Mouse (Mus musculus) MEL (cell line): ENCODE data around the gene Soga3. TPM values are rescaled to one million over a fixed set of nuclear protein-coding genes. Genes with fewer than 3 reads are reported as not detected.

Experiments used
- DNase-seq: peaks from one replicate; pipeline ENCODE4 v3.0.0; 2011; ENCODE audit warnings: low read depth, low spot score
- H3K27ac ChIP-seq: 2 replicates; pipeline ENCODE4 v1.5.1; 2012; ENCODE audit warnings: low read depth, mild to moderate bottlenecking, control low read depth, low read length, moderate library complexity; ENCODE audit not compliant: control insufficient read depth
- H3K27me3 ChIP-seq, 2 experiments: fragments of 150-350 bp in 1 of 2; sonication (generic) in 1 of 2; 2 replicates each; pipeline ENCODE4 v1.6.1; 2012; ENCODE audit warnings: low read length in 2 of 2, mild to moderate bottlenecking in 2 of 2, improper control_type of control experiment in 1 of 2, moderate library complexity in 1 of 2; ENCODE audit not compliant: insufficient read depth in 2 of 2, control insufficient read depth in 1 of 2
- H3K36me3 ChIP-seq, 2 experiments: 2 replicates each; pipeline ENCODE4 v1.6.1; 2012 to 2014; ENCODE audit warnings: low read length in 2 of 2, improper control_type of control experiment in 1 of 2, inconsistent platforms in 1 of 2, mild to moderate bottlenecking in 1 of 2; ENCODE audit not compliant: insufficient read depth in 2 of 2, control insufficient read depth in 1 of 2
- H3K4me1 ChIP-seq, 2 experiments: fragments of 150-350 bp in 1 of 2; sonication (generic) in 1 of 2; 2 replicates each; pipeline ENCODE4 v1.6.1; 2012; ENCODE audit warnings: low read length in 2 of 2, improper control_type of control experiment in 1 of 2, mild to moderate bottlenecking in 1 of 2; ENCODE audit not compliant: insufficient read depth in 2 of 2, control insufficient read depth in 1 of 2
- H3K4me3 ChIP-seq, 2 experiments: fragments of 150-350 bp in 1 of 2; sonication (generic) in 1 of 2; 2 replicates each; pipeline ENCODE4 v1.5.1; 2012; ENCODE audit warnings: low read depth in 2 of 2, low read length in 2 of 2, mild to moderate bottlenecking in 2 of 2, moderate library complexity in 2 of 2, control low read depth in 1 of 2, improper control_type of control experiment in 1 of 2; ENCODE audit not compliant: control insufficient read depth in 1 of 2, insufficient read depth in 1 of 2
- H3K79me2 ChIP-seq: 2 replicates; pipeline ENCODE4 v1.6.1; 2012; ENCODE audit warnings: mild to moderate bottlenecking, low read length, moderate library complexity; ENCODE audit not compliant: control insufficient read depth, poor library complexity, insufficient read depth
- H3K9ac ChIP-seq: 2 replicates; pipeline ENCODE4 v1.6.1; 2012; ENCODE audit warnings: low read depth, mild to moderate bottlenecking, control low read depth, low read length, moderate library complexity; ENCODE audit not compliant: control insufficient read depth, poor library complexity, severe bottlenecking
- H3K9me3 ChIP-seq: fragments of 150-350 bp; sonication (generic); replicated peaks from 2 replicates; pipeline ENCODE4 v1.6.1; 2012; ENCODE audit warnings: mild to moderate bottlenecking, low read length, improper control_type of control experiment, moderate library complexity; ENCODE audit not compliant: insufficient read depth
- CTCF ChIP-seq, 3 experiments: IDR thresholded peaks in 2 of 3; conservative IDR thresholded peaks in 1 of 3; 2 replicates each; pipeline ENCODE4 v1.5.1; 2011 to 2012; ENCODE audit warnings: low read length in 3 of 3, low read depth in 2 of 3, mild to moderate bottlenecking in 2 of 3, improper control_type of control experiment in 1 of 3, inconsistent platforms in 1 of 3, mixed read lengths in 1 of 3, moderate library complexity in 1 of 3; ENCODE audit not compliant: control insufficient read depth in 1 of 3, insufficient read depth in 1 of 3, poor library complexity in 1 of 3, severe bottlenecking in 1 of 3
- EP300 ChIP-seq, 2 experiments: IDR thresholded peaks; 2 replicates each; pipeline ENCODE4 v1.6.1; 2011; ENCODE audit warnings: improper control_type of control experiment in 2 of 2, low read length in 2 of 2, low read depth in 1 of 2, mild to moderate bottlenecking in 1 of 2
- GATA1 ChIP-seq: IDR thresholded peaks from 2 replicates; pipeline ENCODE4 v1.6.1; 2011; ENCODE audit warnings: low read depth, low read length, improper control_type of control experiment
- JUND ChIP-seq: IDR thresholded peaks from 2 replicates; pipeline ENCODE4 v1.6.1; 2011; ENCODE audit warnings: low read depth, mild to moderate bottlenecking, improper control_type of control experiment, low read length
- KAT2A ChIP-seq: conservative IDR thresholded peaks from 2 replicates; pipeline ENCODE4 v1.6.1; 2012; ENCODE audit warnings: low read depth, low read length, improper control_type of control experiment, inconsistent platforms
- MAZ ChIP-seq: IDR thresholded peaks from 2 replicates; pipeline ENCODE4 v1.6.1; 2012; ENCODE audit warnings: low read depth, mild to moderate bottlenecking, inconsistent platforms, low read length, improper control_type of control experiment
- MXI1 ChIP-seq: IDR thresholded peaks from 2 replicates; pipeline ENCODE4 v1.6.1; 2011; ENCODE audit warnings: mild to moderate bottlenecking, low read depth, low read length, improper control_type of control experiment
- MYB ChIP-seq: IDR thresholded peaks from 2 replicates; pipeline ENCODE4 v1.6.1; 2011; ENCODE audit warnings: mild to moderate bottlenecking, low read depth, low read length, improper control_type of control experiment
- NELFE ChIP-seq: IDR thresholded peaks from 2 replicates; pipeline ENCODE4 v1.6.1; 2011; ENCODE audit warnings: low read depth, low read length, improper control_type of control experiment
- POLR2AphosphoS5 ChIP-seq: IDR thresholded peaks from 2 replicates; pipeline ENCODE4 v1.6.1; 2012; ENCODE audit warnings: low read depth, borderline replicate concordance, mild to moderate bottlenecking, inconsistent platforms, low read length, moderate library complexity, mixed read lengths
- RCOR1 ChIP-seq: IDR thresholded peaks from 2 replicates; pipeline ENCODE4 v1.6.1; 2012; ENCODE audit warnings: low read depth, mild to moderate bottlenecking, inconsistent platforms, low read length, improper control_type of control experiment
- TAL1 ChIP-seq: IDR thresholded peaks from 2 replicates; pipeline ENCODE4 v1.6.1; 2012; ENCODE audit warnings: mild to moderate bottlenecking, inconsistent platforms, low read length, moderate library complexity, mixed read lengths
- TBP ChIP-seq: IDR thresholded peaks from 2 replicates; pipeline ENCODE4 v1.8.0; 2011; ENCODE audit warnings: low read depth, low read length, improper control_type of control experiment
- TCF12 ChIP-seq: IDR thresholded peaks from 2 replicates; pipeline ENCODE4 v1.6.1; 2014; ENCODE audit warnings: low read depth, mild to moderate bottlenecking, inconsistent platforms, low read length, improper control_type of control experiment, moderate library complexity
- USF1 ChIP-seq: IDR thresholded peaks from 2 replicates; pipeline ENCODE4 v1.6.1; 2014; ENCODE audit warnings: low read depth, mild to moderate bottlenecking, inconsistent platforms, low read length, improper control_type of control experiment, moderate library complexity
- ZC3H11A ChIP-seq: IDR thresholded peaks from 2 replicates; pipeline ENCODE4 v1.6.1; 2012; ENCODE audit warnings: low read depth, mild to moderate bottlenecking, inconsistent platforms, low read length, improper control_type of control experiment
- ZNF384 ChIP-seq: IDR thresholded peaks from 2 replicates; pipeline ENCODE4 v1.6.1; 2012; ENCODE audit warnings: low read depth, mild to moderate bottlenecking, inconsistent platforms, low read length, improper control_type of control experiment
- polyA plus RNA-seq, 2 experiments: library from polyadenylated mRNA; stranded (reverse) in 1 of 2; unstranded in 1 of 2; fragments of >175 nt in 1 of 2; fragments of >200 nt in 1 of 2; gene quantifications; 2 replicates each; pipeline versions ENCODE4 v1.2.1 to v1.2.4; 2012; ENCODE audit warnings: low replicate concordance in 2 of 2, low read depth in 1 of 2; ENCODE audit not compliant: insufficient read length in 2 of 2, insufficient read depth in 1 of 2, missing spikeins in 1 of 2
- total RNA-seq: library from RNA; depleted of rRNA; stranded (reverse); fragments of 300-350 nt; gene quantifications from 2 replicates; pipeline ENCODE4 v1.2.3, GENCODE M21; 2012

Soga3 gene
- total and polyA plus RNA-seq, 3 experiments = not detected

GRCm38 (mm10) chr10:29161664-29162063, 18.0 kb downstream of the Soga3 start:
- TF ChIP-seq RCOR1 = no peak
- TF ChIP-seq POLR2AphosphoS5 = no peak
- TF ChIP-seq GATA1 = peak; percentile 65
- no peak for TF ChIP-seq MYB
- peak; percentile 13; the same call in 1 of the 2 replicates for TF ChIP-seq TCF12
- TF ChIP-seq EP300 (IDR thresholded peaks at IDR 0.05; ENCODE audit: low read depth in 1 of 2, low read length in 2 of 2) = peak; percentile 57 to 79
- TF ChIP-seq USF1 = no peak
- no peak for TF ChIP-seq TBP
- TF ChIP-seq, all 39 proteins: peak for 3
- Histone ChIP-seq H3K9ac (no peak overlapping the region), H3K79me2 (no peaks in the 10 kb centered on the region), H3K27me3 (no peaks in the 10 kb centered on the region), H3K9me3 (no peaks in the 10 kb centered on the region), H3K27ac (no peak overlapping the region), H3K4me1 (no peaks in the 10 kb centered on the region), H3K4me3 (no peak overlapping the region), H3K36me3 (no peaks in the 10 kb centered on the region)
- peak; percentile 51 for DNase-seq

- no peak overlapping the region for H3K9ac ChIP-seq
- no peaks in the 10 kb centered on the region for H3K79me2 ChIP-seq
- H3K27ac ChIP-seq = no peak overlapping the region
- no peaks in the 10 kb centered on the region for H3K4me1 ChIP-seq
- DNase-seq = no peak
- no peak overlapping the region for H3K4me3 ChIP-seq
- no peak for TF ChIP-seq USF1
- TF ChIP-seq CTCF (IDR thresholded peaks at IDR 0.05 in 2 of 3, conservative IDR thresholded peaks at IDR 0.05 in 1 of 3; ENCODE audit: control insufficient read depth in 1 of 3, insufficient read depth in 1 of 3, low read depth in 2 of 3, low read length in 3 of 3, poor library complexity in 1 of 3, severe bottlenecking in 1 of 3) = no peak
- TF ChIP-seq NELFE = no peak
- no peak for TF ChIP-seq JUND
- TF ChIP-seq TAL1 = no peak
- TF ChIP-seq MXI1 = no peak
- TF ChIP-seq TCF12 = no peak
- no peaks in the 10 kb centered on the region for H3K27me3 ChIP-seq
- no peaks in the 10 kb centered on the region for H3K36me3 ChIP-seq
- H3K9me3 ChIP-seq = no peaks in the 10 kb centered on the region
These were observed 30.1 kb downstream of the Soga3 start for GRCm38 (mm10) chr10:29173778-29174177.

- H3K4me3 ChIP-seq = no peak overlapping the region
- no peak for DNase-seq
- H3K27ac ChIP-seq = no peak overlapping the region
- no peaks in the 10 kb centered on the region for H3K79me2 ChIP-seq
- H3K4me1 ChIP-seq = no peaks in the 10 kb centered on the region
- H3K36me3 ChIP-seq = no peaks in the 10 kb centered on the region
- no peak for TF ChIP-seq ZNF384
- no peak for TF ChIP-seq MAZ
- TF ChIP-seq TBP = no peak
- TF ChIP-seq KAT2A = no peak
- TF ChIP-seq ZC3H11A = no peak
- H3K9ac ChIP-seq = no peak overlapping the region
- H3K9me3 ChIP-seq = no peaks in the 10 kb centered on the region
- H3K27me3 ChIP-seq = no peaks in the 10 kb centered on the region
These were observed 32.0 kb downstream of the Soga3 start for GRCm38 (mm10) chr10:29175656-29176055.
